Mouse (Mus musculus) stomach, embryonic 14.5 days (tissue): ENCODE results near the gene Lrba. TPM values are rescaled to one million over a fixed set of nuclear protein-coding genes. Genes with fewer than 3 reads are reported as not detected.

Source experiments
- ATAC-seq: fragments of 200-750 bp; cut with Nextera tagmentation; 2 replicates; pipeline ENCODE4 v1.8.0; 2017; ENCODE audit warnings: low read depth, moderate TSS enrichment; ENCODE audit not compliant: insufficient number of reproducible peaks, insufficient read depth, low FRiP score
- H3K27ac ChIP-seq: fragments of 300-500 bp; sonication (generic); 2 replicates; pipeline ENCODE4 v1.5.1; 2014; ENCODE audit warnings: mild to moderate bottlenecking, low read length, moderate library complexity, mixed read lengths
- H3K27me3 ChIP-seq: fragments of 300-500 bp; sonication (generic); 2 replicates; pipeline ENCODE4 v1.6.1; 2014; ENCODE audit warnings: low read length, control low read depth, mixed read lengths; ENCODE audit not compliant: control insufficient read depth, insufficient read depth
- H3K36me3 ChIP-seq: fragments of 300-500 bp; sonication (generic); 2 replicates; pipeline ENCODE4 v1.6.1; 2014; ENCODE audit warnings: mild to moderate bottlenecking, control low read depth, low read length, moderate library complexity, mixed read lengths; ENCODE audit not compliant: control insufficient read depth, insufficient read depth
- H3K4me1 ChIP-seq: fragments of 300-500 bp; sonication (generic); 2 replicates; pipeline ENCODE4 v1.6.1; 2014; ENCODE audit warnings: low read length, control low read depth, mixed read lengths; ENCODE audit not compliant: control insufficient read depth, insufficient read depth
- H3K4me2 ChIP-seq: fragments of 300-500 bp; sonication (generic); replicated peaks from 2 replicates; pipeline ENCODE4 v1.6.1; 2014; ENCODE audit warnings: low read depth, low read length, control low read depth
- H3K4me3 ChIP-seq: fragments of 300-500 bp; sonication (generic); 2 replicates; pipeline ENCODE4 v1.5.1; 2014; ENCODE audit warnings: low read depth, low read length, control low read depth
- H3K9ac ChIP-seq: fragments of 300-500 bp; sonication (generic); replicated peaks from 2 replicates; pipeline ENCODE4 v1.6.1; 2014; ENCODE audit warnings: low read depth, mild to moderate bottlenecking, control low read depth, low read length, moderate library complexity, mixed read lengths
- H3K9me3 ChIP-seq: fragments of 300-500 bp; sonication (generic); 2 replicates; pipeline ENCODE4 v1.6.1; 2016; ENCODE audit warnings: low read depth, low read length, control low read depth; ENCODE audit not compliant: control insufficient read depth
- WGBS: fragments of 180-500 bp; shearing (Covaris S2); extraction: QIAGEN DNeasy Blood & Tissue Kit; methylation state at CpG from one replicate; pipeline ENCODE4 v1.1.7; 2014; 5-methylcytosine and 5-hydroxymethylcytosine counted together
- polyA plus RNA-seq: library from polyadenylated mRNA; unstranded; fragments of >200 nt; fragmentation: Nextera tagmentation; extraction: Ambion mirVana; gene quantifications from 2 replicates; pipeline ENCODE4 v1.2.1, GENCODE M21; 2014

Lrba gene
- polyA plus RNA-seq, 1 experiment from 2014 or later = 11.4 TPM

- Histone ChIP-seq H3K4me1 (no peaks in the 10 kb centered on the region), H3K27me3 (no peaks in the 10 kb centered on the region), H3K36me3 (no peaks in the 10 kb centered on the region), H3K4me2 (no peak overlapping the region), H3K9ac (no peak overlapping the region), H3K27ac (no peak overlapping the region), H3K9me3 (no peaks in the 10 kb centered on the region), H3K4me3 (no peak overlapping the region)
- 19% methylated on average over 3 of the region's 3 CpGs for WGBS
- ATAC-seq = no peak
Observed at GRCm38 (mm10) chr3:86664399-86664798, 439.9 kb downstream of the Lrba start.

GRCm38 (mm10) chr3:86668146-86668545, 443.7 kb downstream of the Lrba start:
- no peak for ATAC-seq
- no peaks in the 10 kb centered on the region for H3K9me3 ChIP-seq
- no peaks in the 10 kb centered on the region for H3K27me3 ChIP-seq
- no peak overlapping the region for H3K27ac ChIP-seq
- 55% methylated on average over 8 of the region's 8 CpGs for WGBS
- no peak overlapping the region for H3K4me2 ChIP-seq
- H3K4me3 ChIP-seq = no peak overlapping the region
- no peak overlapping the region for H3K9ac ChIP-seq
- no peaks in the 10 kb centered on the region for H3K4me1 ChIP-seq
- no peaks in the 10 kb centered on the region for H3K36me3 ChIP-seq

- Histone ChIP-seq H3K27me3 (no peaks in the 10 kb centered on the region), H3K4me1 (no peaks in the 10 kb centered on the region), H3K4me3 (no peak overlapping the region), H3K27ac (no peak overlapping the region), H3K9me3 (no peaks in the 10 kb centered on the region), H3K4me2 (no peak overlapping the region), H3K9ac (no peak overlapping the region), H3K36me3 (no peaks in the 10 kb centered on the region)
- 70% methylated on average over 2 of the region's 2 CpGs for WGBS
- ATAC-seq = no peak
Observed at GRCm38 (mm10) chr3:86677573-86678155, 453.2 kb downstream of the Lrba start.

- ATAC-seq = no peak
- Histone ChIP-seq H3K27me3 (no peaks in the 10 kb centered on the region), H3K36me3 (no peaks in the 10 kb centered on the region), H3K27ac (no peak overlapping the region; the same call in 1 of the 2 replicates), H3K4me3 (no peak overlapping the region), H3K9ac (no peak overlapping the region), H3K4me2 (no peak overlapping the region), H3K9me3 (no peaks in the 10 kb centered on the region), H3K4me1 (no peaks in the 10 kb centered on the region)
- 41% methylated on average over 7 of the region's 7 CpGs for WGBS
Observed at GRCm38 (mm10) chr3:86687571-86688209, 463.2 kb downstream of the Lrba start.

- WGBS = 62% methylated on average over 1 of the region's 1 CpGs
Observed at GRCm38 (mm10) chr3:86688438-86688837, 464.0 kb downstream of the Lrba start.

GRCm38 (mm10) chr3:86689305-86689704, 464.8 kb downstream of the Lrba start:
- H3K4me2 ChIP-seq = no peak overlapping the region
- H3K9ac ChIP-seq = no peak overlapping the region
- H3K27me3 ChIP-seq = no peaks in the 10 kb centered on the region
- ATAC-seq = no peak
- H3K4me3 ChIP-seq = no peak overlapping the region
- H3K27ac ChIP-seq = no peak overlapping the region
- no peaks in the 10 kb centered on the region for H3K9me3 ChIP-seq
- WGBS = 15% methylated on average over 7 of the region's 7 CpGs
- no peaks in the 10 kb centered on the region for H3K36me3 ChIP-seq
- no peaks in the 10 kb centered on the region for H3K4me1 ChIP-seq

More at GRCm38 (mm10) chr3:86688438-86688837, 464.0 kb downstream of the Lrba start:
- Histone ChIP-seq H3K9me3 (no peaks in the 10 kb centered on the region), H3K4me1 (no peaks in the 10 kb centered on the region), H3K27me3 (no peaks in the 10 kb centered on the region), H3K27ac (no peak overlapping the region), H3K4me3 (no peak overlapping the region), H3K9ac (no peak overlapping the region), H3K4me2 (no peak overlapping the region), H3K36me3 (no peaks in the 10 kb centered on the region)
- no peak for ATAC-seq

GRCm38 (mm10) chr3:86692779-86693178, 468.3 kb downstream of the Lrba start:
- H3K4me3 ChIP-seq = no peak overlapping the region
- no peak overlapping the region for H3K27ac ChIP-seq
- H3K4me1 ChIP-seq = no peaks in the 10 kb centered on the region
- no peaks in the 10 kb centered on the region for H3K27me3 ChIP-seq
- ATAC-seq = no peak
- H3K4me2 ChIP-seq = no peak overlapping the region
- no peaks in the 10 kb centered on the region for H3K36me3 ChIP-seq
- no peak overlapping the region for H3K9ac ChIP-seq
- H3K9me3 ChIP-seq = no peaks in the 10 kb centered on the region

- 78% methylated on average over 7 of the region's 7 CpGs for WGBS
- Histone ChIP-seq H3K9me3 (no peaks in the 10 kb centered on the region), H3K27me3 (no peaks in the 10 kb centered on the region), H3K36me3 (no peaks in the 10 kb centered on the region), H3K4me1 (0 out of 2 replicates have a peak, but pooled peaks cover 2% of the 10 kb centered on the region), H3K4me3 (no peak overlapping the region), H3K9ac (no peak overlapping the region), H3K4me2 (no peak overlapping the region), H3K27ac (no peak overlapping the region)
- no peak for ATAC-seq
Observed at GRCm38 (mm10) chr3:86693553-86693952, 469.1 kb downstream of the Lrba start.

- Histone ChIP-seq H3K4me3 (no peak overlapping the region), H3K4me1 (0 out of 2 replicates have a peak, but pooled peaks cover 3% of the 10 kb centered on the region), H3K9ac (no peak overlapping the region), H3K27ac (no peak overlapping the region), H3K4me2 (no peak overlapping the region), H3K27me3 (no peaks in the 10 kb centered on the region), H3K36me3 (no peaks in the 10 kb centered on the region), H3K9me3 (no peaks in the 10 kb centered on the region)
- WGBS = 33% methylated on average over 2 of the region's 2 CpGs
- ATAC-seq = no peak
Observed at GRCm38 (mm10) chr3:86698947-86699346, 474.5 kb downstream of the Lrba start.
